Comparison of ENCODE assay signal across 18 mouse cellular contexts in the genomic region with DNA sequence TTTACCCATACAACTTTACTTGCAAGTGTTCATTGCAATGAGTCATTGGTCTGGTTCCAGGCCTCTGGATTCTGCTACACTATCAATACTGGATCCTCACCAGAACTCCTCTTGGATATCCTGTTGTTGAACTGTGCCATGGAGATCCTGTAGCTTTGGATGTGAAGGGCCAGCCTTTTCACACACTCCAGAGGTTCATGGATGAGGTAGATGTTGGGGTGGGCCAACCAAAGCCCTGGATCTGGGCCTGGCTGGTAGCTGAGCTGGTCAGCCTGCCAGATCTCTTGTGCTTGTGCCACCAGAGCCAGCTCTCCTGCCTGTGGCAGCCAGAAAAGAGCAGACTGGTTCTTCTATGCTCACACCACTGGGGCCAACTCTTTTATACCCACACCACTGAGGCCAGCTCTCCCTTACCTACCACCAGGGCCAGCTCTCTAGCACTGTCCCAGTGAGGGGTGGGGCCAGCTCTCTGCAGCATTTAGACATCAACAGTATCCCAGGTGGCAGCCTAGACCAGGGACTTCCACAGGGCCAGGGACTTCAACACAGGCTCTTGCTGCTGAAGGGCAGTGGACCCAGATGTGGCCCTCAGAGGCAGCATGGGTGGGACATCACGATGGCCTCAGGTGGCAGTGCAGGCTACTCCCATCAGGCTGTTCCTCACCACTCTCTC. TPM values are rescaled to one million over a fixed set of nuclear protein-coding genes. Genes with fewer than 3 reads are reported as not detected.
DNase-seq lines count a peak whose midpoint lies in the region; ATAC-seq lines count a peak whose summit lies in the region.
"Had no signal": no experiment of that assay in that cellular context is flagged by ENCODE, and none has a peak within 500 bp of the region (broad histone marks: within the 10 kb centered on the region; RNA-seq: fewer than 3 reads in every experiment).

No protein-coding gene starts in this region.

- H3K27me3 ChIP-seq in embryonic facial prominence, embryonic 11.5 days (ENCODE audit: control insufficient read depth, insufficient read depth, low read length) = no peaks in the 10 kb centered on the region
- no peaks in the 10 kb centered on the region for H3K27me3 ChIP-seq in embryonic facial prominence, embryonic 10.5 days (replicated peaks; ENCODE audit: low read depth, poor library complexity, severe bottlenecking)
- H3K27me3 ChIP-seq in embryonic facial prominence, embryonic 13.5 days = no peaks in the 10 kb centered on the region
- no peaks in the 10 kb centered on the region for H3K27me3 ChIP-seq in liver, embryonic 15.5 days
- no peaks in the 10 kb centered on the region for H3K27me3 ChIP-seq in forebrain, embryonic 12.5 days
- H3K27me3 ChIP-seq: CH12.LX; stomach, embryonic 15.5 days had no signal

- H3K4me2 ChIP-seq in embryonic facial prominence, embryonic 11.5 days (ENCODE audit: low read depth, low read length) = no peak overlapping the region
- no peak overlapping the region for H3K4me2 ChIP-seq in embryonic facial prominence, embryonic 13.5 days
- H3K4me2 ChIP-seq in liver, embryonic 15.5 days = no peak overlapping the region
- H3K4me2 ChIP-seq in forebrain, embryonic 12.5 days = no peak overlapping the region
- H3K4me2 ChIP-seq: stomach, embryonic 15.5 days had no signal

- H3K9me3 ChIP-seq in embryonic facial prominence, embryonic 11.5 days (replicated peaks; ENCODE audit: control insufficient read depth, low read length) = no peaks in the 10 kb centered on the region
- H3K9me3 ChIP-seq in embryonic facial prominence, embryonic 10.5 days = no peaks in the 10 kb centered on the region
- H3K9me3 ChIP-seq in embryonic facial prominence, embryonic 13.5 days = no peaks in the 10 kb centered on the region
- no peaks in the 10 kb centered on the region for H3K9me3 ChIP-seq in liver, embryonic 15.5 days (replicated peaks)
- H3K9me3 ChIP-seq in forebrain, embryonic 12.5 days = no peaks in the 10 kb centered on the region
- H3K9me3 ChIP-seq: stomach, embryonic 15.5 days had no signal

- H3K4me1 ChIP-seq in embryonic facial prominence, embryonic 11.5 days (ENCODE audit: control insufficient read depth, insufficient read depth, low read length) = no peaks in the 10 kb centered on the region
- no peaks in the 10 kb centered on the region for H3K4me1 ChIP-seq in embryonic facial prominence, embryonic 10.5 days
- H3K4me1 ChIP-seq in embryonic facial prominence, embryonic 13.5 days = no peaks in the 10 kb centered on the region
- H3K4me1 ChIP-seq in liver, embryonic 15.5 days (replicated peaks) = no peaks in the 10 kb centered on the region
- no peaks in the 10 kb centered on the region for H3K4me1 ChIP-seq in forebrain, embryonic 12.5 days
- H3K4me1 ChIP-seq: stomach, embryonic 15.5 days had no signal

- WGBS in embryonic facial prominence, embryonic 11.5 days = 93% methylated on average over 1 of the region's 1 CpGs
- WGBS in embryonic facial prominence, embryonic 10.5 days = 90% methylated on average over 1 of the region's 1 CpGs
- 100% methylated on average over 1 of the region's 1 CpGs for WGBS in embryonic facial prominence, embryonic 13.5 days
- 67% methylated on average over 1 of the region's 1 CpGs for WGBS in liver, embryonic 15.5 days (ENCODE audit: insufficient replicate concordance)
- 100% methylated on average over 1 of the region's 1 CpGs for WGBS in forebrain, embryonic 12.5 days

- no peak overlapping the region for H3K4me3 ChIP-seq in embryonic facial prominence, embryonic 11.5 days (ENCODE audit: low read depth, low read length)
- no peak overlapping the region for H3K4me3 ChIP-seq in embryonic facial prominence, embryonic 10.5 days
- H3K4me3 ChIP-seq in embryonic facial prominence, embryonic 13.5 days = no peak overlapping the region
- no peak overlapping the region for H3K4me3 ChIP-seq in liver, embryonic 15.5 days (replicated peaks)
- no peak overlapping the region for H3K4me3 ChIP-seq in forebrain, embryonic 12.5 days (replicated peaks)
- H3K4me3 ChIP-seq: stomach, embryonic 15.5 days had no signal

- no peak for DNase-seq in embryonic facial prominence, embryonic 11.5 days (ENCODE audit: low spot score)
- no peak for DNase-seq in embryonic facial prominence, embryonic 10.5 days (ENCODE audit: low spot score)
- peak; percentile 17 to 29 for DNase-seq in layer of hippocampus, postnatal 10 days (ENCODE audit: low spot score in 2 of 2)
- no peak for DNase-seq in layer of hippocampus, postnatal 25 days (ENCODE audit: extremely low spot score in 1 of 2, low spot score in 1 of 2)
- DNase-seq: gastrocnemius, postnatal 14 days; kidney, adult 18-20 months; lung, postnatal 10 days; midbrain, embryonic 14.5 days; right cerebral cortex, postnatal 4 days had no signal

- H3K27ac ChIP-seq in embryonic facial prominence, embryonic 11.5 days (replicated peaks; ENCODE audit: low read depth, low read length) = no peak overlapping the region
- no peak overlapping the region for H3K27ac ChIP-seq in embryonic facial prominence, embryonic 10.5 days (replicated peaks)
- H3K27ac ChIP-seq in embryonic facial prominence, embryonic 13.5 days = no peak overlapping the region
- no peak overlapping the region for H3K27ac ChIP-seq in liver, embryonic 15.5 days (replicated peaks)
- H3K27ac ChIP-seq in forebrain, embryonic 12.5 days = no peak overlapping the region
- H3K27ac ChIP-seq: stomach, embryonic 15.5 days had no signal

- H3K9ac ChIP-seq in embryonic facial prominence, embryonic 11.5 days (replicated peaks; ENCODE audit: low read length) = no peak overlapping the region
- H3K9ac ChIP-seq in embryonic facial prominence, embryonic 13.5 days = no peak overlapping the region
- no peak overlapping the region for H3K9ac ChIP-seq in liver, embryonic 15.5 days
- H3K9ac ChIP-seq in forebrain, embryonic 12.5 days = no peak overlapping the region
- H3K9ac ChIP-seq: stomach, embryonic 15.5 days had no signal

- ATAC-seq in embryonic facial prominence, embryonic 11.5 days (replicated peaks; ENCODE audit: insufficient number of reproducible peaks, low FRiP score, low TSS enrichment, low read depth) = 0 out of 2 replicates have a peak, but pooled peaks have one; percentile 67
- ATAC-seq in embryonic facial prominence, embryonic 13.5 days (ENCODE audit: insufficient number of reproducible peaks, insufficient read depth, low FRiP score, low TSS enrichment, low read depth) = peak; percentile 32; the same call in 1 of the 2 replicates
- peak; percentile 40; the same call in 1 of the 2 replicates for ATAC-seq in liver, embryonic 15.5 days (ENCODE audit: insufficient read depth)
- no peak for ATAC-seq in forebrain, embryonic 12.5 days (ENCODE audit: low FRiP score)
- ATAC-seq: forebrain, embryonic 14.5 days had no signal

- H3K36me3 ChIP-seq in embryonic facial prominence, embryonic 11.5 days (replicated peaks; ENCODE audit: control insufficient read depth, insufficient read depth, low read depth, low read length) = no peaks in the 10 kb centered on the region
- peaks cover 16% of the 10 kb centered on the region for H3K36me3 ChIP-seq in embryonic facial prominence, embryonic 10.5 days (replicated peaks)
- peaks cover 4% of the 10 kb centered on the region for H3K36me3 ChIP-seq in embryonic facial prominence, embryonic 13.5 days
- H3K36me3 ChIP-seq in liver, embryonic 15.5 days (replicated peaks) = peaks cover 4% of the 10 kb centered on the region; the same call in 1 of the 2 replicates
- H3K36me3 ChIP-seq in forebrain, embryonic 12.5 days (replicated peaks) = peaks cover 10% of the 10 kb centered on the region
- H3K36me3 ChIP-seq: stomach, embryonic 15.5 days had no signal

RNA-seq across cellular contexts. Expression of gene Dennd5b, which starts 24.2 kb away (rescaled TPM):
- polyA plus RNA-seq in embryonic facial prominence, embryonic 11.5 days (2014; fragmentation: Nextera tagmentation; extraction: Ambion mirVana) = 7.6 and 9.8 TPM in 2 replicates
- 10.8 and 11.0 TPM in 2 replicates for polyA plus RNA-seq in embryonic facial prominence, embryonic 10.5 days (2016; fragmentation: Nextera tagmentation; extraction: Ambion mirVana)
- 10 to 100 TPM; 35.5 to 40.6 TPM for total RNA-seq in layer of hippocampus, postnatal 10 days (2021)
- 10 to 100 TPM; 40.9 to 48.0 TPM for total RNA-seq in layer of hippocampus, postnatal 25 days (2021)
- polyA plus RNA-seq in embryonic facial prominence, embryonic 13.5 days (2015; fragmentation: Nextera tagmentation; extraction: Ambion mirVana) = 7.4 and 7.7 TPM in 2 replicates
- polyA plus RNA-seq in liver, embryonic 15.5 days (2015; fragmentation: Nextera tagmentation; extraction: Ambion mirVana) = 3.8 and 4.2 TPM in 2 replicates
- polyA plus RNA-seq in forebrain, embryonic 12.5 days (2016; fragmentation: Nextera tagmentation; extraction: Ambion mirVana) = 18.1 and 18.8 TPM in 2 replicates

RNA-seq across cellular contexts. Expression of gene Gm10203, which starts 52.7 kb away (rescaled TPM):
- polyA plus RNA-seq in embryonic facial prominence, embryonic 11.5 days (2014; fragmentation: Nextera tagmentation; extraction: Ambion mirVana) = not detected in 2 replicates
- not detected in 2 replicates for polyA plus RNA-seq in embryonic facial prominence, embryonic 10.5 days (2016; fragmentation: Nextera tagmentation; extraction: Ambion mirVana)
- total RNA-seq in layer of hippocampus, postnatal 10 days (2021) = not detected
- not detected for total RNA-seq in layer of hippocampus, postnatal 25 days (2021)
- polyA plus RNA-seq in embryonic facial prominence, embryonic 13.5 days (2015; fragmentation: Nextera tagmentation; extraction: Ambion mirVana) = not detected in 2 replicates
- not detected in 2 replicates for polyA plus RNA-seq in liver, embryonic 15.5 days (2015; fragmentation: Nextera tagmentation; extraction: Ambion mirVana)
- polyA plus RNA-seq in forebrain, embryonic 12.5 days (2016; fragmentation: Nextera tagmentation; extraction: Ambion mirVana) = not detected in 2 replicates
- total RNA-seq: CH12.LX; gastrocnemius, postnatal 14 days; layer of hippocampus, adult 18-20 months; left cerebral cortex, postnatal 36 days had no signal
- polyA plus RNA-seq: forebrain, embryonic 14.5 days; heart, embryonic 16.5 days; midbrain, embryonic 14.5 days; stomach, embryonic 15.5 days had no signal

Comparison
In these comparisons a context has a peak if more than half of its experiments do, and no peak if none do; other contexts are left out.
1. DNase-seq: peak in layer of hippocampus, postnatal 10 days (2 of 2); none in embryonic facial prominence, embryonic 11.5 days (single experiment), embryonic facial prominence, embryonic 10.5 days (single experiment) and layer of hippocampus, postnatal 25 days (0 of 2).